Comparison of ENCODE assay signal across 8 mouse cellular contexts in the genomic region with DNA sequence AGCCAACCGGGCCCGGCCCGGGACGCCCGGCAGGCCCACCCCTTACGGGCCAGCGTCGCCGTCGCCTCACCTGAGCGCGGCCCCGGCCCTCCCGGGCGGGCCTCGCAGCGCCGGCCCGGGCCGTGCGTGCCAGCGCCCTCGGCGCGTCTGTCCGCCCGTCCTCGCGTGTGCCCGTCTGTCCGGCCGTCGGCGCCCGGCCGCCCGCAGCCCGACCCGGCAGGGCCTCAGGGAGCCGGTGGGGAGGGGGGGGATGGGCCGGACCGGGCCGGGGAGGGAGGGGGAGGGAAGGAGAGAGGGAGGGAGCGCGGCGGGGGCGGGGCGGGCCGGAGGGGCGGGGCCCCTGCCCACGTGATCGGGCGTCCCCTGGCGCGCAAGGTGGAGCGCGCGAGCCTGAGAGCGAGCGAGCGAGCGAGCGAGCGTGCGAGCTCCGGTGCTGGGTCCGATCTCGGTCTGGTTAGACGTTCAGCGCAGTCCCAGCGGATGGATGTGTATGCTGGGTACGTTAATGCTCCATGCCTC. TPM values are rescaled to one million over a fixed set of nuclear protein-coding genes. Genes with fewer than 3 reads are reported as not detected.
DNase-seq lines count a peak whose midpoint lies in the region; ATAC-seq lines count a peak whose summit lies in the region.

A gene (minus strand): TSS at position 325 of the 519 bp plus-strand sequence.

- no peaks in the 10 kb centered on the region for H3K27me3 ChIP-seq in embryonic facial prominence, embryonic 13.5 days
- H3K27me3 ChIP-seq in liver, embryonic 11.5 days (replicated peaks; ENCODE audit: control insufficient read depth, insufficient read depth, low read length): no peaks in the 10 kb centered on the region
- no peaks in the 10 kb centered on the region for H3K27me3 ChIP-seq in splenic B cell, adult 2 months (ENCODE audit: control insufficient read depth, insufficient read depth, low read length, poor library complexity, severe bottlenecking)

- peak within 1 kb of the TSS; percentile 89 for H3K27ac ChIP-seq in embryonic facial prominence, embryonic 13.5 days
- peak within 1 kb of the TSS; percentile 81 for H3K27ac ChIP-seq in liver, embryonic 11.5 days (ENCODE audit: low read depth, low read length)

- peak within 1 kb of the TSS; percentile 98 for H3K9ac ChIP-seq in embryonic facial prominence, embryonic 13.5 days
- peak within 1 kb of the TSS; percentile 93 for H3K9ac ChIP-seq in liver, embryonic 11.5 days (ENCODE audit: low read depth, low read length)

- ATAC-seq in embryonic facial prominence, embryonic 13.5 days (ENCODE audit: insufficient number of reproducible peaks, insufficient read depth, low FRiP score, low TSS enrichment, low read depth): peak; percentile 81
- peak; percentile 83 for ATAC-seq in liver, embryonic 11.5 days (replicated peaks; ENCODE audit: low FRiP score)

- no peaks in the 10 kb centered on the region for H3K9me3 ChIP-seq in embryonic facial prominence, embryonic 13.5 days
- H3K9me3 ChIP-seq in liver, embryonic 11.5 days (ENCODE audit: control insufficient read depth, low read length): no peaks in the 10 kb centered on the region

- peak within 1 kb of the TSS; percentile 82 for H3K4me2 ChIP-seq in embryonic facial prominence, embryonic 13.5 days
- peak within 1 kb of the TSS; percentile 96 for H3K4me2 ChIP-seq in liver, embryonic 11.5 days

- H3K4me1 ChIP-seq in embryonic facial prominence, embryonic 13.5 days: peaks cover 26% of the 10 kb centered on the region
- H3K4me1 ChIP-seq in liver, embryonic 11.5 days (replicated peaks; ENCODE audit: control insufficient read depth, insufficient read depth, low read length): peaks cover 11% of the 10 kb centered on the region

- under 1% methylated on average over 54 of the region's 72 CpGs for WGBS in embryonic facial prominence, embryonic 13.5 days
- under 1% methylated on average over 51 of the region's 72 CpGs for WGBS in liver, embryonic 11.5 days

- no peaks in the 10 kb centered on the region for H3K36me3 ChIP-seq in embryonic facial prominence, embryonic 13.5 days
- H3K36me3 ChIP-seq in liver, embryonic 11.5 days (ENCODE audit: control insufficient read depth, insufficient read depth, low read length): no peaks in the 10 kb centered on the region
- no peaks in the 10 kb centered on the region for H3K36me3 ChIP-seq in splenic B cell, adult 2 months (ENCODE audit: control insufficient read depth, insufficient read depth, low read length, poor library complexity, severe bottlenecking)

- DNase-seq in B cell, adult 2 months: peak; percentile 62 to 69
- peak; percentile 40 to 50 for DNase-seq in adrenal gland, postnatal 4 days (ENCODE audit: low spot score in 2 of 2)
- peak; percentile 35 to 37 for DNase-seq in heart, adult 9 months (ENCODE audit: low spot score in 2 of 2)
- peak; percentile 46 for DNase-seq in kidney, adult 9 months
- peak; percentile 83 for DNase-seq in liver, embryonic 11.5 days (ENCODE audit: low spot score)
- peak; percentile 82 for DNase-seq in naive thymus-derived CD4-positive, alpha-beta T cell, adult 2 months (ENCODE audit: low read depth)
- DNase-seq in splenic B cell, adult 2 months (ENCODE audit: low read depth, low spot score): peak; percentile 84

- H3K4me3 ChIP-seq in embryonic facial prominence, embryonic 13.5 days: peak within 1 kb of the TSS; percentile 89
- peak within 1 kb of the TSS; percentile 88 for H3K4me3 ChIP-seq in liver, embryonic 11.5 days (ENCODE audit: low read depth, low read length)

RNA-seq across cellular contexts. Expression of the gene that starts here (rescaled TPM):
- 10 to 100 TPM; 54.8 to 65.8 TPM for total RNA-seq in adrenal gland, postnatal 4 days (2021)
- 24.5 and 27.2 TPM in 2 replicates for polyA plus RNA-seq in embryonic facial prominence, embryonic 13.5 days (2015; fragmentation: Nextera tagmentation; extraction: Ambion mirVana)
- polyA plus RNA-seq in liver, embryonic 11.5 days (2014; fragmentation: Nextera tagmentation; extraction: Ambion mirVana): 19.9 and 20.7 TPM in 2 replicates

Comparison
In these comparisons a context has a peak if more than half of its experiments do, and no peak if none do; other contexts are left out.
1. Peak in every context shown above with its lines: DNase-seq, ATAC-seq, H3K4me3 ChIP-seq and H3K27ac ChIP-seq.